Mouse (Mus musculus) layer of hippocampus, adult 11-12 months (tissue): ENCODE measurements around the gene Styx.
"Not testable (repeated sequence)": the region's sequence is repeated elsewhere in the genome, so short reads cannot be mapped to it uniquely, and the experiment has no call there.

ENCODE experiments used
- DNase-seq: peaks from one replicate; pipeline ENCODE4 v3.0.0; 2022; ENCODE audit warnings: low spot score

Gene Styx

DNA sequence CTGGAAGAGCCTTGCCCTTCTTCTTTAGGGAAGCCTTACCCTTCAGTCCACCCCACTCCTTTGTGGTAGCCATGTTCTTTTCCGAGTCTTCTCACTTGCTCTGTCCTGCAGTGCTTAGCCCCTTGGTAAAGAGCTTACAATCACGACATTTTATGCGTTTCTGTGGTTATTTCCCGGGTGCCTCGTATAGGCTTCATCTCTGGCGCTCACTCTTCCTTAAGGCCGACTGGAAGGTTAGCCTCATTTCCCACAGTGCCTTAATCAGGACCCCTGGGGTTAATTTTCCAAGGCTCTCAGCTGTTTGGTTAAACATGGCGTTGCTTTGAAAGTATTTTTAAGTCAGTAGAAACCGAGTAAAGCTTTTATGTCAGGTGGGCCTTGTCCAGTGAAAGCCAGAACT, 88.5 kb downstream of the Styx start:
- DNase-seq, result no peak

DNA sequence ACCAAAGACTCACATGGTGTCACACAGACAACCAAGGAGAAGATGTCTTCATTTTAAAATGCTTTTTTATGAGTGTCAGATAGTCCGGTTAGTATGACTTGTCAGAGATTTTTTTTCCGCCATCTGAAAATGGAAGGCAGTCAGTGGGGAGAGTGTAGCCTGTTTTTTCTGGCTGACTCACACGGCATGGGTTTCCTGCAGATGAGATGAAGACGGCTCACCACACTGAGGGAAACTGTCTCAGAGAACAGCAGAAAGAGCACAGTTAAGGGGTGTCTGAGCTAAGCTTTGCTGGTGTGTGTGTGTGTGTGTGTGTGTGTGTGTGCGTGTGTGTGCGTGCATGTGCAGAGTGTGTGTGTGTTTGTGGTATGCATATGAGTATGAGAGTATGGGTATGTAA, 90.4 kb downstream of the Styx start:
- DNase-seq, result no peak

DNA sequence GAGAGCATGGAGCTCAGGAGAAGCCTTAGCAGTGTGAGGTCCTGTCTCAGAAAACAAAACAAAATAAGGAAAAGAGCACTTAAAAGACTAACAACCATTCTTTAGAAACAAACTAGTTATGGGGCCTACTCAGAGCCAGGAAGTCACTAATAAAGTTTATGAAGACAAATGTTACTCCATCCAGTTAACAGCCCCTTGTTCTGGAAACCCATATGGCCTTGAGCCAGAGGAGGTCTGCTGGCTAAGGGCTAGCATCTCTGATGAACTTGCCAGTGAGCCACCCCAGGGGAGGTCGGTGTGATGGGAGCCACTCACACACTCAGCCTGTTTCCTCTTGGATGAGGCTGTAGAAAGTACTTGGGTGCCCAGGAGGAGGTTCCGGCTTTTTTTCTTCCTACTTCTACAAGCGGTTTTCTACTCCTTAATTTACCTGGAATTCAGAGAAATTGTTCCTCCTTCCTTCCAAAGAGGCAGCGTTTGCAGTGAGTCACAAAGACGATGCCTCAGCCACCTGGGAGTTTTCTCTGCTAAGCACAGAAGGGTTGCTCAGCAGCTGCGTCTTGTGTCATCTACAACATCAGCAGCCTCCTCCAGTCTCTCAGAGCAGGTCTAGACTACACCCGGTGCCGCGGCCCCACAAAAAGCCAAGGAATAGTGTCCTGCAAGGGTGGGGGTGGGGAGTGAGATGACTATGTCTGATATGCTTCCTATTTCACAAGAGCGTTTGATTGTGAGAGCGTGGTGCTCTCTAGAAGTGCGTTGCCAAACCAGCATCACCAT, 92.1 kb downstream of the Styx start:
- no peak for DNase-seq

- no peak for DNase-seq
These were observed 94.0 kb downstream of the Styx start for GRCm38 (mm10) chr14:45444870-45445269.

- DNase-seq, result no peak
These were observed 94.6 kb downstream of the Styx start for GRCm38 (mm10) chr14:45445445-45445844.

GRCm38 (mm10) chr14:45446777-45447176, 95.9 kb downstream of the Styx start:
- DNase-seq, result no peak

GRCm38 (mm10) chr14:45451090-45451489, 100.2 kb downstream of the Styx start:
- no peak for DNase-seq

DNA sequence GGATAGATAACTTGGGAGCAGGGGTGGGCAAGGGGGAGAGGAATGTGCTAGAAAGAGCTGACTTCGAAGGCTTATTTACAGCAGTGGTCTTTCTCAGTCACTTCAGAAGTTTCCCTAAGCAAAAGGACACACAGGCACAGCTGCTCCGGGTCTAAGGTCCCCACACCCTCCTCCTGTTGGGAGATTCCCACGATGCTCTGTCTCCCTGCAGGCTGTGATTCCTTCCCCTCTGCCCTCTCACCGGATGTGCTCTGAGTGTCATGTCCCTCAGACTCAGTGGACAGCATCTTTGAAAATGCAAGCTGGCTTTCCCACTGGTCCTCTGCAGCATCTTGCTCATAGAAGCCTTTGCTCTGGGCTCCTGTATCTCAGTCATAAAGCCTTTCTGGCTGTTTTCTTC, 101.3 kb downstream of the Styx start:
- DNase-seq, result no peak

- no peak for DNase-seq
These were observed 102.1 kb downstream of the Styx start for GRCm38 (mm10) chr14:45452861-45453512.

- DNase-seq, result no peak
These were observed 102.8 kb downstream of the Styx start for GRCm38 (mm10) chr14:45453538-45454233.

DNA sequence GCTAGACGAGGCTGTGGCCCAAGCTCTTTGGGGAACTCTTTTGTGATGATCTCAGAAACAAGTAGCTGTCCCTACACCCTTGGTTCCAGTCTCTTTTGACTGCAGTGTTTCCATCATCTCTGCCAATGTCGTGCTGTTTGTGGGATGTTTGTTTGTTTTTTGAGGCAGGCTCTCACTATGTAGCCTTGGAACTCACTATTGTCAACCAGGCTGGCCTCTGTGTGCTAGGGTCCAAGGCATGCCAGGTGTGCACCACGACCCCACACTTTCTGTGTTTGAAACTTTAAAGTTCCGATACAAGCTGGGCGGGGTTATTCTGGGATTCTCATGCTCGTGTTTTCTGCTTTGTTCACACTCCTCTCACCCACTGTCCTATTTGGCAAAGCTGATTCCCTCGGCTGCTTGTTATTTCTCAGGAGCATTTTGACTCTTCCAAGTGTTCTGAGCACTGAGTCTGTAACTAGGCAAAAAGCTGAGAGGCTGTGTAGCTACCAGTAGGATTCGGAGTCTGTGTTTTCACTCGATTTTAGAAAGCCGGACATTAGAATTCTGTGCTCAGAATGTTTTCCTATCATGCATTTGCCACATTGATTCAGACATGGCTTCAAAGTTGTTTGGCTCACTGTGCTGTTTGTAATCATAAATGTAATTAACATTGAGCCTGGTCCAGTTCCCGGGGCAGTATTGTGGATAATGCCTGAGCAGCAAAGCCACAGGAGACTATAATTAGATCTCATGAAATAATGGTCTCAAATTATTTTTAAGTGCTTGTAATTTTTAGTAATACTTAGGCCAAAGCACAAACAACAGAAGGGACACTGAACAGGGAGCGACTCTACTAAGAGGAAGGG, 105.0 kb downstream of the Styx start:
- no peak for DNase-seq

DNA sequence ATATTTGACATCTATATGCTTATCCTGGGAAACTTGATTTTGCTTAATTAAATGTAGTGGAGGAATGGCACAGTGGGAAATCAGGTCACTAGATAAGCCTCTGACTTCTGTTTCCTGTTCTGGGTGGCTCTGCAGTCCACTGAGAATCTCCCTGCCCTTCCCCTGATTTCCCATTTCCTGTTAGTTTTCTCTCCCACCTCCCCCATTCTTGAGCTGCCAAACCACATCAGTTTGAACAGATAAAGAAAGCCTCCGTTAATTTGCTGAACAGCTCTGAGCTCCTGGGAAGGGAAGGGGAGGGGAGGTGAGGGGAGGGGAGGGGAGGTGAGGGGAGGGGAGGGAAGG, 105.6 kb downstream of the Styx start:
- no peak for DNase-seq

DNA sequence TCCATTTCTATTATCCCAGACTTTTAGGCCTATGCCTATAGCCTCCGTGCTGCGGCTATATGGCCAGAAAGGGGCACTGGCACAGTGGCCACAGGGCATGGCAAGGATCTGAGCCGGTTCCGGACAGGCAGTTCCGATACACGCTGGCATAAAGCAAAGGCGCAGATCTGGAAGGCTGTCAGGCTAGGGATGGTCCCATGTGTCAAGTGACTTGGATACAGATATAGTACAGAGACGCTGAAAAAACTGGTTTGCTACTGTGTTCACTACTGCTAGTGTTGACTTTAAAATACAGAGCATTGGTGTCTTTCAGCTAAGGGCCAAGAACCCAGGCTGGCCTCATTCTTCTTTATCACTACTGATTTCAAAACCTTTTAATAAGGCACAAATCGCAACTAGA, 106.1 kb downstream of the Styx start:
- DNase-seq, result no peak

DNA sequence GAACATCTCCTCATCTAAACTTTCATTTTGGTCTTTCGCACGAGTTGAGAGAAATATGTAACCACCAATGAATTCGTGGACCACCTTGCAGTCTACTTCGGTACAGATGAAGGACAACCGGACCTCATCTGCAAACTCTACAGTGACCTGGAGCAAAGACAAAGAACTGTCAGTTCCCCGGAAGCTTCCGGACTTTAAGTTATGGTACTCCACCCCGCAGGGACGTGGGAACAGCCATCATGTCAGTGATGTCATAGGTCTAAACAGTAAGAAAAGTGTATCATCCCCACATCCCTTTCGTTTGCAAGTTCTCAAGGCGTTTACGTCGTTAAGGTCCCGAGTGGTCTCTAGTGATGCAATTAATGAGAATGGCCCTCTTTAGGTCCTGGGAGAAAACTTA, 109.0 kb downstream of the Styx start:
- no peak for DNase-seq

GRCm38 (mm10) chr14:45460491-45460890, 109.6 kb downstream of the Styx start:
- no peak for DNase-seq

DNA sequence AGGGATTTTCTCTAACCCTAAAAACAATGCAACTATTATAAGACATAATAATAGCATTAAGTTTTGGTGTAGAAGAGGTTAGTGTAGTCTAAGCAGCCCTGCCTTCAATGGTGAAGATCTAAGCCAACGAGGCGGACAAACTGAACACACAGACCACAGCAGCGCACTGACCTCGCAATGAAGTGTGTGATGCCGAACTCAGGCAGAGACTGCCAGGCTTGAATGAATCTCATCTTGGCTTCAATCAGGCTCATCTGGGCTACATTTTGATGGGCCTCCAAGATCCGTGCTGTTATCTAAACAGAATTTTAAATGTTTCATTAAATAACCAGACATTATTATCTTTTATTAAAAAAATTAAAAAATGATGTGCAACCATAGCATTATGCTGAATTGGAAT, 111.1 kb downstream of the Styx start:
- no peak for DNase-seq

GRCm38 (mm10) chr14:45462374-45462773, 111.5 kb downstream of the Styx start:
- peak; percentile 58 for DNase-seq

DNA sequence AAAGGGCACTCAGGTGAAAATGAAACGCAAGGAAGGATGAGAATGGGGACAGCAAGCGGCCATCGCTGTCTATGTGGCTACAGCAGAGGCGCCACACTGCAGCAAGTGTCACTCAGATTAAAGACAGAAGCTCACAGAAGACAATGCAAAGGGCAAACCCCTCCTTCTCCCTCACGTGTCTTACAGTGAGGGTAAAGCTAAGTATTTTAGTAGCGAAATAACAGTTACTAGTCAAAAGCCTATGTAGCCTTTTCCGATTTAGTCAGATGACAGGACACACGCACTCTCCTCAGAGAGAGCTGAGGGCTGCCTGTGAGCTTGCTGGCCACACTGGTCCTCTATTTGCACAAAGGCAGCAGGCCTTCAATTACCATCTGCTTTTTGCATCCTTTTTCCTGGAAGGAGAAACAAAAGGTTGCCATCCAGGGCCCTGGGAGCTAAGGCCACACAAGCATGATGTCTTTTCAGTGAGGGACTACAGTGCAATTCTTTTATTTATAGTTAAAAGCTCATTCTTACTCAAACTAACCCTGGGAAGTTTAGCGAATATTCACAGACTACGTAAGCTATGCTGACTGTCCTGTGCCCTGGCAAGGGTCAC, 112.1 kb downstream of the Styx start:
- DNase-seq, result no peak

DNA sequence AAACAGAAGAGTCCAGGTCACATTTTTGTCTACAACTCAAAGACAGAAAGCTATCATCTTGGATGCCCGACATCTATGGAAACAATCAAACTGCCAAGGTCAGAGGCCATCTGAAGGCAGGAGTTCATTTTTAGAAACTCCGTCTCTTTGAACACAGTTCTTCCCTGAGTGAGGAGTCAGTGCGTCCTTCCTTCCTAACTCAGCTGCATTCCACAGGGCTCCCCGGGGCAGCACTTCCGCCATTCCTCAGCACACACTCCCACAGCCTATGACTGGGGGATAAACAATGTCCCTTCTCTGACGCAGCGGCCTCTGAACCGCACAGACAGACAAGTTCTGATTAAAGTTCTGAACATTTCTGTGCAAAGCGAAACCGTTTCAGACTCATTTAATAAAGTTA, 112.7 kb downstream of the Styx start:
- no peak for DNase-seq

DNA sequence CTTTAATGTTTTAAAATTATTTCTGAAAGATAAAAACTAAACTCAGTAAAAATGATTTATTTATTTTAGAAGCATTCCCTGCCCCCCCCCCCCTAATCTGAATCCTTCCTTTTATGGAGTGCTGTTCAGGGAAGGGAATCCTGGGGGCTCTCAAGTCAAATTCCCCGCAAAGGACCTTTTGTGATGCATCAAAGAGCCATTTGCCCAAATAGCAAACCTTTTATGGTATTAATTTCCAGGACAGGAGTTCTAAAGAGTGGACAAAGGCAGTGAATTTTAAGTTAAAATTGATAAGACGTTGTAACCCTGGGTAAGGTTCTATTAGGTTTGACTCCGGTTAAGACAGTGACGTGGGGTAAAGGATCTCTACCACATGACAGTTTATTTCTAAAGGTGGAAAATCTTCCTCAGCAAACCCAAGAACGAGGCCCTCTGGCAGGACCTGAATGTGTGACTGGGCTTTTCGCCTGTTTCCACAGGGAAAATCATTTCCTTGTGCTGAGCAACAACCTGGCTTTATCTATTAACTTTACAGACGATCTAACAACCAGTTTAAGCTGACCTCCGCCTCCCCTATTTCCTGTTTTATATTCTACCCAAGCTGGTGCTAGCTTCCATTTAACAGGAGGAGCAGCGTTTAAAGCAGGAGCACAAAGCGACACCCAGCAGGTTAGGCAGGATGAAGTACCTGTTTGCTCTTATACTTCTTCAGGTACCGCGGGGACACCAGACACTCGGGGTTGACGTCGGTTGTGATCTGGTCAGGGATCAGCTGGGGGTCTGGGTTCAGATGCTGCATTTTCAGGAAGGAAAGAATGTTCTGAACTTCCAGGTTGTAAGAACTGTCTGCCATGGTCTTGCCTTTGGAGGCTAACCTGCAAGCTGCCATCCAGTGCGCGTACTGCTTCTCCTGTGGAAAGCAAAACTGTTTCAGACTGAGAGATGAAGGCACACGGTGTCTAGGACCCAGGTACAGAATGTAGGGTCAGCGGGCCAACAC, 113.4 kb downstream of the Styx start:
- DNase-seq, result no peak

DNA sequence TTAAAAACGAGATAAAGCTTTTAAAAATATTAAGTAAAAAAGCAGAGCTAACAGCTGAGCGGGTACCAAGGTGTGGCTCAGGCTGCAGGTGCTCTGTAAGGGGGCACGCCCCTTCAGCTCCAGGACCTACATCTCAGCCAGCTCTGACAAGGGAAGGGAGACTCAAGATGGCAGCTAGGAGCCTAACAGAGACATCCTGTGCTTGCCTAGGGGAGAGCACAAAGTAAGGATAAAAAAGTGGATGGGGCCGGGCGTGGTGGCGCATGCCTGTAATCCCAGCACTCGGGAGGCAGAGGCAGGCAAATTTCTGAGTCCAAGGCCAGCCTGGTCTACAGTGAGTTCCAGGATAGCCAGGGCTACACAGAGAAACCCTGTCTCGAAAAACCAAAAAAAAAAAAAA, 115.5 kb downstream of the Styx start:
- not testable (repeated sequence) for DNase-seq
